26 mouse cellular contexts compared by ENCODE assay signal in the genomic region with DNA sequence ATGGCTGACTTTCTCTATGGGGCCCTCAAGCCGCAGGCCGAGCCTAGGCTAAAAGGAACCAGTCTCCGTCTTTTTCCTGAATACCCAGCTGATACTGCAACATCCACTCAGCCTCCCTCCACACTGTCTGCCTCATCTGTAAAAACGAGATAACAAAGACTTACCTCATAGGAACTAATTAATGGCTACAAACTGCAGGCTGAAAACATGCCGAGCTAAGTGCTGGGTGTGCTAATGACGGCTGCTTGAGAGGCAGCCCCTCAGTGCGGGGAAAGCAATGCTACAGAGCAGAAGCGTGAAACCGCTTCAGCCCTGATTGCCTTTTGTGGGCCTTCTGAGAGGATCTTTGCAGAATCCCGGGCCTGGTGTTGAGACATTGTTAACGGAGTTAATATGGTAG.
DNase-seq lines count a peak whose midpoint lies in the region; ATAC-seq and TF ChIP-seq lines count a peak whose summit lies in the region.
"Had no signal": no experiment of that assay in that cellular context is flagged by ENCODE, and none has a peak within 500 bp of the region (broad histone marks: within the 10 kb centered on the region; RNA-seq: fewer than 3 reads in every experiment).

No protein-coding gene starts in this region.

- 69% methylated on average over 11 of the region's 11 CpGs for whole genome bisulfite sequencing in midbrain, embryonic 13.5 days
- 73% methylated on average over 11 of the region's 11 CpGs for WGBS in midbrain, postnatal 0 days
- 48% methylated on average over 11 of the region's 11 CpGs for WGBS in forebrain, embryonic 11.5 days
- WGBS in forebrain, embryonic 16.5 days, result 30% methylated on average over 11 of the region's 11 CpGs

- TF ChIP-seq CTCF in midbrain, postnatal 0 days (IDR thresholded peaks at IDR 0.05), result no peak

- H3K9ac ChIP-seq in midbrain, embryonic 13.5 days (replicated peaks), result no peak overlapping the region
- H3K9ac ChIP-seq in midbrain, postnatal 0 days (replicated peaks; ENCODE audit: low read length, poor library complexity, severe bottlenecking), result no peak overlapping the region
- H3K9ac ChIP-seq in forebrain, embryonic 11.5 days (ENCODE audit: low read length), result no peak overlapping the region
- no peak overlapping the region for H3K9ac ChIP-seq in forebrain, embryonic 16.5 days (replicated peaks; ENCODE audit: low read depth, low read length)
- H3K9ac ChIP-seq: hindbrain, embryonic 14.5 days; intestine, embryonic 15.5 days; limb, embryonic 12.5 days; lung, embryonic 15.5 days had no signal

- no peak overlapping the region for H3K4me2 ChIP-seq in midbrain, embryonic 13.5 days (replicated peaks)
- H3K4me2 ChIP-seq in midbrain, postnatal 0 days (ENCODE audit: low read depth, low read length, poor library complexity, severe bottlenecking), result no peak overlapping the region
- H3K4me2 ChIP-seq in forebrain, embryonic 11.5 days (ENCODE audit: low read depth, low read length, severe bottlenecking), result no peak overlapping the region
- H3K4me2 ChIP-seq in forebrain, embryonic 16.5 days (ENCODE audit: low read length), result no peak overlapping the region
- H3K4me2 ChIP-seq: hindbrain, embryonic 14.5 days; intestine, embryonic 15.5 days; limb, embryonic 12.5 days; liver, embryonic 11.5 days; lung, embryonic 15.5 days; midbrain, embryonic 11.5 days had no signal

- H3K27ac ChIP-seq in midbrain, embryonic 13.5 days, result no peak overlapping the region
- H3K27ac ChIP-seq in midbrain, postnatal 0 days (ENCODE audit: low read depth, low read length), result no peak overlapping the region
- no peak overlapping the region for H3K27ac ChIP-seq in forebrain, embryonic 11.5 days (ENCODE audit: low read depth, low read length)
- H3K27ac ChIP-seq in forebrain, embryonic 16.5 days (ENCODE audit: low read length), result no peak overlapping the region
- H3K27ac ChIP-seq: hindbrain, embryonic 14.5 days; intestine, embryonic 15.5 days; layer of hippocampus, adult 2 months; left cerebral cortex, adult 2 months; limb, embryonic 12.5 days; lung, embryonic 15.5 days had no signal

- DNase-seq in midbrain, postnatal 0 days (ENCODE audit: low spot score), result no peak
- no peak for DNase-seq in forebrain, embryonic 11.5 days (ENCODE audit: low spot score)
- no peak for DNase-seq in liver
- DNase-seq in lung, postnatal 14 days, result no peak
- DNase-seq: adrenal gland, postnatal 25 days; cerebellum, adult 2 months; gastrocnemius, postnatal 36 days; kidney, adult 2 months; lung, postnatal 36 days; right cerebral cortex, adult 18-20 months; spleen, adult 18-20 months; thymus, adult 2 months; thymus, postnatal 4 days had no signal

- no peak overlapping the region for H3K4me3 ChIP-seq in midbrain, embryonic 13.5 days (replicated peaks)
- no peak overlapping the region for H3K4me3 ChIP-seq in midbrain, postnatal 0 days (ENCODE audit: low read depth, low read length)
- no peak overlapping the region for H3K4me3 ChIP-seq in forebrain, embryonic 11.5 days (ENCODE audit: low read depth, low read length)
- H3K4me3 ChIP-seq in forebrain, embryonic 16.5 days (replicated peaks; ENCODE audit: low read length), result no peak overlapping the region
- H3K4me3 ChIP-seq: erythroblast, embryonic 14.5 days; intestine, embryonic 15.5 days; layer of hippocampus, adult 2 months; left cerebral cortex, adult 2 months; limb, embryonic 12.5 days; lung, embryonic 15.5 days had no signal

- H3K27me3 ChIP-seq in midbrain, embryonic 13.5 days, result 0 out of 2 replicates have a peak, but pooled peaks cover 3% of the 10 kb centered on the region
- no peaks in the 10 kb centered on the region for H3K27me3 ChIP-seq in midbrain, postnatal 0 days (ENCODE audit: insufficient read depth, low read length)
- no peaks in the 10 kb centered on the region for H3K27me3 ChIP-seq in forebrain, embryonic 11.5 days (ENCODE audit: control insufficient read depth, insufficient read depth, low read length)
- H3K27me3 ChIP-seq in forebrain, embryonic 16.5 days (replicated peaks; ENCODE audit: control insufficient read depth, insufficient read depth, low read length), result peaks cover 4% of the 10 kb centered on the region; the same call in 1 of the 2 replicates
- H3K27me3 ChIP-seq: intestine, embryonic 15.5 days; lung, embryonic 15.5 days had no signal

- no peaks in the 10 kb centered on the region for H3K9me3 ChIP-seq in midbrain, embryonic 13.5 days
- no peaks in the 10 kb centered on the region for H3K9me3 ChIP-seq in midbrain, postnatal 0 days (ENCODE audit: low read length)
- H3K9me3 ChIP-seq in forebrain, embryonic 11.5 days (ENCODE audit: control insufficient read depth, low read length), result no peaks in the 10 kb centered on the region
- no peaks in the 10 kb centered on the region for H3K9me3 ChIP-seq in forebrain, embryonic 16.5 days (ENCODE audit: control insufficient read depth, low read length)
- H3K9me3 ChIP-seq: intestine, embryonic 15.5 days; limb, embryonic 12.5 days; lung, embryonic 15.5 days had no signal

- peak; percentile 34; the same call in 1 of the 2 replicates for ATAC-seq in midbrain, embryonic 13.5 days
- no peak for ATAC-seq in midbrain, postnatal 0 days (ENCODE audit: low FRiP score)
- ATAC-seq in forebrain, embryonic 11.5 days (replicated peaks; ENCODE audit: low FRiP score), result peak; percentile 73
- ATAC-seq in forebrain, embryonic 16.5 days, result peak; percentile 50
- ATAC-seq in inflammation-experienced regulatory T-cells, adult 6 months, result no peak
- ATAC-seq: CD4-positive, CD25-positive, alpha-beta regulatory T cell, adult 4 months; intestine, embryonic 15.5 days had no signal

- H3K36me3 ChIP-seq in midbrain, embryonic 13.5 days, result no peaks in the 10 kb centered on the region
- no peaks in the 10 kb centered on the region for H3K36me3 ChIP-seq in midbrain, postnatal 0 days (ENCODE audit: insufficient read depth, low read length)
- H3K36me3 ChIP-seq in forebrain, embryonic 11.5 days (ENCODE audit: control insufficient read depth, insufficient read depth, low read length), result no peaks in the 10 kb centered on the region
- H3K36me3 ChIP-seq in forebrain, embryonic 16.5 days (ENCODE audit: control insufficient read depth, insufficient read depth), result no peaks in the 10 kb centered on the region
- H3K36me3 ChIP-seq: intestine, embryonic 15.5 days; limb, embryonic 12.5 days; lung, embryonic 15.5 days had no signal

- H3K4me1 ChIP-seq in midbrain, embryonic 13.5 days (replicated peaks), result peaks cover 11% of the 10 kb centered on the region
- no peaks in the 10 kb centered on the region for H3K4me1 ChIP-seq in midbrain, postnatal 0 days (ENCODE audit: insufficient read depth, low read length)
- H3K4me1 ChIP-seq in forebrain, embryonic 11.5 days (replicated peaks; ENCODE audit: control insufficient read depth, insufficient read depth, low read length), result peaks cover 6% of the 10 kb centered on the region; the same call in 1 of the 2 replicates
- H3K4me1 ChIP-seq in forebrain, embryonic 16.5 days (replicated peaks; ENCODE audit: control insufficient read depth, insufficient read depth, low read length), result peaks cover 9% of the 10 kb centered on the region; the same call in 1 of the 2 replicates
- H3K4me1 ChIP-seq: intestine, embryonic 15.5 days; lung, embryonic 15.5 days had no signal

Comparison
In these comparisons a context has a peak if more than half of its experiments do, and no peak if none do; other contexts are left out.
1. ATAC-seq: peak in midbrain, embryonic 13.5 days (single experiment), forebrain, embryonic 11.5 days (single experiment) and forebrain, embryonic 16.5 days (single experiment); none in midbrain, postnatal 0 days (single experiment) and inflammation-experienced regulatory T-cells, adult 6 months (single experiment).